Mouse (Mus musculus) lung, adult 2 months (tissue): ENCODE results near the gene Tmtc1.

Source experiments
- CTCF ChIP-seq: fragments of 200-500 bp; IDR thresholded peaks from 2 replicates; pipeline ENCODE4 v1.5.1; 2011; ENCODE audit warnings: mild to moderate bottlenecking, low read length, control low read depth; ENCODE audit not compliant: insufficient read depth
- POLR2A ChIP-seq: fragments of 200-500 bp; IDR thresholded peaks from 2 replicates; pipeline ENCODE4 v1.6.1; 2011; ENCODE audit warnings: low read depth, mild to moderate bottlenecking, control low read depth, low read length, borderline replicate concordance; ENCODE audit errors: extremely low read depth

DNA sequence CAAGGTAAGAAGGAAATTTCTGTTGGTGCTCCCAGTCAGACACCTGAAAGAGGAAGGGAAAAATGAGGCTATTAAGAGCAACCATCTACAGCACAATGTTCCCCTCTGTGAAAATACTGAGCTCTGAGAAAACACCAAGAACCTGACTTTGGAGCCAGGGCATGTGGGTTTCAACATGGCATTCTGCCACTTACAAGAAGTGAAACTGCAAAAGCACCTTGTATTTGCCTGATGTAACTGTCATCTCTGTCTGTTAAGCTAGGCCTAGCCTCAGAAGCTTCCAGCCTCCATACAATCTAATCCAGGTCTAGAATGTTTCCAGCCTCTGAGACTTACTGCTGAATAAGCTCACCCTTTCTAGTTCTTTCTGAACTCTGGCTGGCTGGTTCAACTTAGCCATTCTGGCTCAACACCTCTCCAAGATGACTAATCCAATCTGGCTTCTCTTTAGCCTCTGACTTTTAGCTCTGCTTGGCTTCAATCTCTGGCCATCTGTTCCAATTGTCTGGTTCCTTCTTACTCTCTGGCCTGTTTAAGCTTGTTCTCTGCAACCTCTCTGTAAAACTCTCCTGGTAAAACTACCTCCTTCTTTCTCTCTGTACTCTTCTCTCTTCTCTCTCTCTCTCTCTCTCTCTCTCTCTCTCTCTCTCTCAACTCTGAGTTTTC lies 107.8 kb downstream of the Tmtc1 start:
- TF ChIP-seq CTCF (no peak), POLR2A (no peak)
